Mouse (Mus musculus) MEL-GATA-1-ER (cell line): Measurements from ENCODE around the gene Nbas.

ENCODE experiments used
- DNase-seq: peaks from one replicate; pipeline ENCODE4 v3.0.0-alpha.2; 2012; ENCODE audit warnings: low read depth; ENCODE audit errors: extremely low read depth

Nbas gene

DNA sequence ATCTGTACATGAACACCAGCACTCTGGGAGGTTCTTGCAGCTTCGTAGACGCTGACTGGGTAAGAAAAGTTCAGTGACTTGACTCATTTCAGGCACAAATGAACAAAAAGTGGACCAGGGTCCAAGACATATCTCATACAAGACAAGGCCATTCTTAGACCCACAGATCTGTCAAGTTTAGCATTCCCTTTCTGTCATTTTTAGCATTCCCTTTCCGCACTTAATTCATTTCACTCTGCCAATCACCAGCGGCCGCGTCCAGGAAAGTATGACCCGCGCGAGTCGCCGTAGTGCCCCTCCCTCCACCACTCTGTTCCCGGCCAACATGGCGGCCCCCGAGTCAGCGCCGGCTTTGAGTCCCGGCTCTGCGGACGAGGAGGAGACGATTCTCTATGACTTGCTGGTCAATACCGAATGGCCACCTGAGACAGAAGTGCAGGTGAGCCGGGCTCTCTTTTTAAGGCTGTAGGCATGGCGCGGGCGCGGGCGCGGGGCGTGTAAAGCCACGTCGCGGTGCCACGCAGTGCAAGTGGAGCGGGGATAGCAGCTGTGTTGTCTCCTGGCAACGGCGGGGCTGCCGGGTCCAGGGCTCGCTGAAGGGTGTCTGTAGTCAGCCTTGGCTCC is at the start of gene Nbas:
Nbas (plus strand) TSS at position 308 of the 624 bp plus-strand sequence.
- DNase-seq = peak; percentile 57

DNA sequence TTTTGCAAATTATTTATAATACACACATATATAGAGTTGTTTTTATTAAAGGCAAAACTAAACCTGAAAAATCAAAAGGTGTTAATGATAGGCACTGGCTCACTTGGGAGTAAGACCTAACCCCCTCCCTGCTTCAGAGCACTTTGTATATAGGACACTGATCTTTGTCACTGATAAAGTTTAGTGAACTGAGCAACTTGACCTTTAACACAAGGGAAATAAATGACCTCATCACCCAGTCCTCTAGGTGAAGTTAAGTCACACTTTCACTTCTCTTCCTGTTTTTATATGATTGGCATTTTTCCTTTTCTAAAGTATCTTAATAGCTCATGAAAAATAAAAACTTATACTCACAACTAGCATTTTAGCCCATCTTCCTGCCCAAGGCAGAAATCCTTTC is 26.5 kb upstream of the Nbas start:
- no peak for DNase-seq

GRCm38 (mm10) chr12:13248691-13249572 is 20.0 kb upstream of the Nbas start, which contains the start of gene Ddx1:
Gene Ddx1, minus strand, starts transcription at chr12:13249213.
- DNase-seq = peak; percentile 71

DNA sequence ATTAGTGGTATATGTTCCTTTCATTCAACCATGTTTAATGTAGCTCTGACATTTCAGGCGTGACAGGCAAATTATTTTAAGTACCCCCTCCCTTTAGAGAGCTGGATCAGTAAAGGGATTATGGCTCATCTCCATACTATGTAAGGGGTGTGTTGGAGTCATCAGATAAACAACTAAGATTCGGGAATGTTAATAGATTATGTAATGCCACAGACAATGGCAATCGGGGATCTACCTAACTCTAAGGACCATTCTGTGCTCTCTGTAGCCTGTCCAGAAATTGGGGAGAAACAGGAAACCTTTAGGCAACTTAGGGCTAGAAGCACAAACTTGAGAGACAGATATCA is 19.4 kb upstream of the Nbas start:
- no peak for DNase-seq

- DNase-seq = no peak
These were observed 13.9 kb upstream of the Nbas start for GRCm38 (mm10) chr12:13255068-13255467.

DNA sequence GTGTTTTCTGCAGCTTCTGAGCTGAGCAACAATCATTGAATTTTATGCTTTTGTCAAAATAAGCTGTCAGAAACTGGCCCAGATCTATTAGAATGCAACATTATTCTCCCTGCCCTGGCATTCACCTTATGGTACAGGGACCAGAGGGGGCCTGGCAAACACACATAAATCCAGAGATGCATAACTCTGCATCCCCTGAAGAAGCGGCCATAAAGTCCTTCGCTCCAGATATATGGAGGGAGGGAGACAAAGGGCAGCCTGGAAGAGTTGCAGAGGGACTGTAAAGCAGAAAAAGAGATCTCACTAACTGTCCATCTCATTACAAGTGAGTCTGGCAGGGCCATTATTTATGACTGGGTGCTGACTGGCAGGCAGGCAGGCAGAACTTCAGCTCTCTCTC is 13.2 kb upstream of the Nbas start:
- no peak for DNase-seq

- DNase-seq = no peak
These were observed 521 bp upstream of the Nbas start for GRCm38 (mm10) chr12:13268412-13268811.

GRCm38 (mm10) chr12:13269570-13270390 is 847 bp downstream of the Nbas start:
- DNase-seq = peak; percentile 14

GRCm38 (mm10) chr12:13291453-13291852 is 22.5 kb downstream of the Nbas start:
- DNase-seq = no peak

DNA sequence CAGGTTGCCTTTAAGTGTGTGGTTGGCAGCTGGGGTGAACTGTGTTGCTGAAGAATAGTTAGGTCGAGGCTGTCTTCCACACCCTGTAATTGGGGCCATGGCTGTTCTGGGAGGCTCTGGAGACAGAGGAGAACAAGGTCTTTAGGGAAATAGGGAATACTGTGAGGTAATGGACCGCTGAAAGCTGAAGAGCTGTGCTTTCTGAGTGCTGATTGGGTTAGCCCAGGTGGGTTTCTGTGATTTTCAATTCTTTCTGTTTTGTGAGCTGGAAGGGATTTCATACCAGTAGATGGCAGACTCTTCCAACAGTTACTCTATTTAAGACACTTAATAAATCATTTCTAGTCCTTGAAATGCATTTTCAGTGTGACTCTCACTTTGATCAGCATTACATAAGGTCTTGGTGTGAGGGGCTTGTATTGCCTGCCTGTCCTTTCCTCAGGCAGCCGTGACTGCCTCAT is 24.5 kb downstream of the Nbas start:
- DNase-seq = no peak

DNA sequence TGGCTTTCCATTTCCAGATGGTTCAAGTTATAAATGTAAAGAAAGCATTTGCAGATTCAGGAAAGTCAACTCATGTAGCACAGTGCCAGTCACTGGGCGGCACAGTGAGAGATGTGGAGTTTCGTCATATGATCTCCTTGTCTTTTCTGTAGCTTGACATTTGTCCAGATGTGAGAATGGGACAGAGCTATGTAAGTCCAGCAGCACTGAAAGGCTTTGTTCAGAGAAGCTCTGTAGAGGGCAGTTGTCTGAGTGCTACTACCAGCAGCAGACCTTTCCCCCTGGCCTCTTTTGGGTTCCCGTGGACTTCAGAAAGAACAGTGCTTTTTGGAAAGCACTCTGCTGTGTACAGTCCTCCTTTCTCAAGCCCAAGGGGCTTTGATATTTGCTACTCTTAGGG is 34.1 kb downstream of the Nbas start:
- DNase-seq = no peak

DNA sequence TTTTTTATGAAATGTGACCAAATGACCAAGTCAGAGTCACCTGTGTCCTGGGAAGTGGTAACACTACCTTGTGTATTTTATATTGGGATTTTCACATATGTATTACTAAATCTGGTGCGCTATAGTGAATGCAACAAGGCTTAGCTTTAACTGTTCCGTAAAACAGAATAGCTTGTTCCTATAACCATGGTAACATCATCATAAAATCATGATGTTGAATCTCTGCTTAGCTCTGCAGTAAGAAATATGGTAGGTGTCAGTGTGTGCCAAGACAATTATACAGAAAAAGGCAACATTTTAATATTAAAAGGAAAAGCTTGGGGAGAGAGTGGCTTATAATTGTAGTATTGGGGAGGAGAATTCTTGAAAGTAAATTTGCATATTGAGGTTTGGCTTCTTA is 45.0 kb downstream of the Nbas start:
- no peak for DNase-seq

DNA sequence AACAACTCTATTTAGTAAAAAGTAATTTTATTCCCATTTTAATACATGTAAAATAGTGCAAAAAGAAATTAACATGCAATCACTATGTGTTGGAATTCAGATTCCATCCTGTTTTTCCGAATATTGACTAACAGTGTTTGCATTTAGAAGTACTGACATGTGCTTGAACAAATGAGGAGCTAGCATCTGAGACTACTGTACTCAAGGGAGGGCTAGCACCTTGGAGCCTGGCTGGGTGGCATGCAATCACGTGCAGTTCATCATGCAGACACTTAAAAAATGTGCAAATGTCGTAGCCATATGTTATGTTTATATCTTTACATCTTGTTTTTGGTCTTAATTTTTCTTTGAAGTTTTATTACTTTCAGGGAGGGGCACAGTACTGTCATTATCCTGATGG is 45.5 kb downstream of the Nbas start:
- DNase-seq = no peak

GRCm38 (mm10) chr12:13315081-13315480 is 46.1 kb downstream of the Nbas start:
- DNase-seq = no peak

DNA sequence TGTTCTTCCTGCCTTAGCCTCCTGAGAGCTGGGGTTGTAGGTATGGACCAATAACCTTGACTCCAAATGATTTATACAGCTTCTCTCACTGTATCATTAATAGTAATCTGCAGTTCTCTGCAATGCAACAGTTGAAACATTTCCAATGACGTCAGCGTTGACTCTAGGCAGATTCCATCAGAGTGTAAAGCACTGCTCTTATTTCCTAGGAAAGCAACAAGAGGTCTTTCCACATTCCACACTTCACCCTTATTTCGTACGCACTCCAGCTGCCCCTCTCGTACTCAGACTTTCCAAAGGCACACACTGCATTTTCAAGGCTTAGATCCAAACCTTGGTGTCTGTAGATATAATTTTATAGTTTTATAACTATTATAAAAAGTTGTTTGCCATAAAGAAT is 73.6 kb downstream of the Nbas start:
- DNase-seq = no peak

- no peak for DNase-seq
These were observed 87.3 kb downstream of the Nbas start for GRCm38 (mm10) chr12:13356201-13356600.

DNA sequence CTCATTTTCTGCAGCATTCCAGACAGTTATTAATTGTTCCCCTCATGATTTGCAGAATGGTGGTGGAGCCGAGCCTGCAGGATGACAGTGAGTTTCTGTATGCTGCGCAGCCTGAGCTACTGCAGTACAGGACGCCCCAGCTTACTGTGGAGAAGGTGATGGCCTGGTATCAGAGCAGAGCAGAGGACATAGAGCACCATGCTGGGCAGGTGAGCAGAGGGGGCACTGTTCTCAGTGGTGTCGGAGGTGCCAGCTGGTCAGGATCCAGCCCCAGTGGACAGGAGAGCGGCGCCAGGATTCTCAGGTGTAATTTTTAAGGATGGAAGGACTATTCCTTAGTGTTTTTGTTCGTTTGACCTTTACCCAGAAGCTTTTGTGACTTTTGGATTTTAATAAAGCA is 87.8 kb downstream of the Nbas start:
- no peak for DNase-seq

DNA sequence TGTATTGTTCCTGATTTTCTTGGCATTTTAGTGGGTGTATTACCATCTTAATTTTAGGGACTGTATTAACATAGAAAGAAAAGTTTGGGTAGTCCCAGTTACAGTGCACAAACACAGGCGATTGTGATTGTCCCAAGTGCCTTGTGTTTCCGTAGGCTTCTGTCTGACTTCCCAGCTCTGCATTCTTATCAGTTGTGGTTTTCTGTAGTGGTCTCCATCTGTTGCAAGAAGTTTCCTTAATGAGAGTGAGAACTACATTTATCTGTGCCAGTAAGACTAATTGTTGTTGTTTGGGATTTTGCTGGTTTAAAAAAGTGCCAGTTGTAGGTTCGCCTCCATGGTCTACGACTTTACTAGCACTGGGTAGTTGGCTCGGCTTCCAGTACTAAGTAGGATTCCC is 88.3 kb downstream of the Nbas start:
- peak; percentile 54 for DNase-seq

DNA sequence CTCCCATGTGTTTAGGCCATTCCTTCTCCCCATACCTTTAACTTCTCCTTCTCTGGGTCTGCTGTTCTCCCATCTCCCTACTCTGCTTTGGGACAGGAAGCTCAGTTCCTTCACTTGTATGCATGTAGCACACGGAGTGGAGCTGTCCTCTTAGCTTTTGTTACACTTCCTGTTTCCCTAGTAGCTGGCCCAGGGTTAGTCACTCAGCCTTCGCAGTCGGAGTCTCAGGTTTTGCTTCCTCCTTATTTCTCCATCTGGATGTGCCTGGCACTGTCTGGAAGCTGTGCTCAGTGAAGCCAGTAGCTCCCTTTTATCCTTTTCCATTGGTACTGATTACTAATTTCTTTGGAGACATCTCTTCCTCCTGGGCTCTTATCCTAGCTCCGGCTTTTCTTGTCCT is 89.9 kb downstream of the Nbas start:
- no peak for DNase-seq

DNA sequence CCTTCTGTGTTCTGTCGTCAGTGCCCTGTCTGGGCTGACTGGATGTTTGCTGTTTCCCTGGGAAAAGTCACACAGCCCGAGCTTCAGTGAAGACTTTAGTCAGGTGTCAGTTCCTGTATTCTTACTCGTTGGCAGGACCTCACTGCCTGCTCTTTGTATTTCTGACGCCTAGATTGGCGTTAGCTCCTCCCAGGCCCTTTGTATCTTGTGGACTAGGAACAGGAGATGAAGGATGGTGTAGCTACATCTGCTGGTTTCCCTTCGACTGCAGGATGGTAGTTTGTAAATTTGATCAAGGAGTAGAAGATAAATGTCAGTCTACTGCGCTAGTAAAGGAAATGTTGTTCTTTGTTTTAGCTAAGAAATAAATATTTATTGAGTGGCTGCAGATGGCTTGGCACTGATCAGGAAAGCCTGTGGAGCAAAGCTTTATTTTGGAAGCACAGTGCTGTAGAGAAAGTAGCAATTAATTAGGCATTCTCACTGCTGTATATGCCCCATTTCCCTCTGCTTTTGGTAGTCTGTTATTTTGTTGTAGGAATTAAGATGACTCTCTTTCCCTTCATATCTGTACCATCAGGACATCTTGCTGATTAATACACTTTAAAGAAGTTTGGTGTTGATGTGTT is 91.4 kb downstream of the Nbas start:
- DNase-seq = no peak

DNA sequence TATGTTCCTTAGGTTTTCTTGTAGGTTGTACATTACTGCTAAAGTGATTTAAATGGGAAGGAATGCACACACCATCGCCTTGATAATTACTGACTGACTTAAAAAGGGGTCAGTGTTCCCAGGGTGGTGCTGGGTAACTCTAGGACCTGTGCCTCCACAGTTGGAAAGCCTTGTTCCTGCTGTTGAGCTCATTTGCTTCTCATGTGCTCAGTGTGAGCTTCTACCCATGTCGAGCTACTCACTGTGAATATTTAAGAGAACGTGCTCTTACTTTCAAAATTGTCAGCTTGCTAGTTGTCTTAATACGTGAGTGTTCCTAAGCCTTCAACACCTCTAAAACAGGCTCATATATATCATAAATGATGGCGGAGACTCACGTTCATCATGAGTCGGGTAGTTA is 112.6 kb downstream of the Nbas start:
- no peak for DNase-seq

DNA sequence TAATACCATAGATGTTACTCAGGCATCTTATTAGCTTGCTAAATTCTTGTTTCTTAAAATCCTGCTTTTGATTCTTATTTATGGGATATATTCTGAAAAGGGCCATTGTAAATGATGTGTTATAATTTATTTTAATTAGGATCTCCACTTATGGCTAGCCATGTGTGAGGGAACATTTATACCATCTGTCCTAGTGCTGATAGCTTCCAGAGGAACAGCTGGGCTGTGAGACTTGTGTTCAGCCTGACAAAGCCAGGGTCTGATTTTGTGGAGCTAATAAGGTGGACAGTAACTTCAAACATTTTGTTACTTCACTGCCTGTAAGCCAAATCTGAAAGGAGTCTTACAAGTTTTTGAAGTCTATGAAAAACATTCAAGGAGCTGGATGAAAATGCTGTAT is 113.1 kb downstream of the Nbas start:
- DNase-seq = no peak
